Mouse (Mus musculus) layer of hippocampus, postnatal 25 days (tissue): ENCODE results near the gene Casd1. TPM values are rescaled to one million over a fixed set of nuclear protein-coding genes. Genes with fewer than 3 reads are reported as not detected.
"Not testable (repeated sequence)": the region's sequence is repeated elsewhere in the genome, so short reads cannot be mapped to it uniquely, and the experiment has no call there.

Experiments
- DNase-seq, 2 experiments: peaks; one replicate each; pipeline ENCODE4 v3.0.0; 2022; ENCODE audit warnings: mixed read lengths in 2 of 2, low spot score in 1 of 2; ENCODE audit errors: extremely low spot score in 1 of 2
- total RNA-seq, 2 experiments: library from RNA; stranded (reverse); gene quantifications; 2 replicates each; pipeline ENCODE4 v1.2.3; 2021

Casd1 gene
- total RNA-seq, 2 experiments from 2014 or later, result 47.6 to 49.8 TPM

GRCm38 (mm10) chr6:4610216-4610896, 9.7 kb downstream of the Casd1 start:
- DNase-seq, result no peak

GRCm38 (mm10) chr6:4611853-4612252, 11.2 kb downstream of the Casd1 start:
- no peak for DNase-seq

- no peak for DNase-seq
Measured at GRCm38 (mm10) chr6:4612431-4612830, 11.8 kb downstream of the Casd1 start.

GRCm38 (mm10) chr6:4617911-4618310, 17.3 kb downstream of the Casd1 start:
- no peak for DNase-seq

GRCm38 (mm10) chr6:4631464-4631863, 30.8 kb downstream of the Casd1 start:
- no peak for DNase-seq

GRCm38 (mm10) chr6:4633189-4633588, 32.5 kb downstream of the Casd1 start:
- no peak for DNase-seq

GRCm38 (mm10) chr6:4634804-4635203, 34.2 kb downstream of the Casd1 start:
- DNase-seq, result no peak

GRCm38 (mm10) chr6:4642068-4642467, 41.4 kb downstream of the Casd1 start:
- DNase-seq, result no peak

- no peak for DNase-seq
Measured at GRCm38 (mm10) chr6:4647351-4647750, 46.7 kb downstream of the Casd1 start.

- no peak for DNase-seq
Measured at GRCm38 (mm10) chr6:4652596-4653134, 52.0 kb downstream of the Casd1 start.

GRCm38 (mm10) chr6:4653741-4654140, 53.1 kb downstream of the Casd1 start:
- DNase-seq, result not testable (repeated sequence)

GRCm38 (mm10) chr6:4655466-4655865, 54.8 kb downstream of the Casd1 start:
- no peak for DNase-seq

- no peak for DNase-seq
Measured at GRCm38 (mm10) chr6:4655924-4656323, 55.3 kb downstream of the Casd1 start.

- DNase-seq, result no peak
Measured at GRCm38 (mm10) chr6:4658861-4659260, 58.2 kb downstream of the Casd1 start.

- no peak for DNase-seq
Measured at GRCm38 (mm10) chr6:4663516-4663915, 62.9 kb downstream of the Casd1 start.

GRCm38 (mm10) chr6:4664313-4664712, 63.7 kb downstream of the Casd1 start:
- DNase-seq, result no peak

GRCm38 (mm10) chr6:4665154-4665553, 64.5 kb downstream of the Casd1 start:
- no peak for DNase-seq

GRCm38 (mm10) chr6:4677356-4677761, 76.7 kb downstream of the Casd1 start:
- no peak for DNase-seq

GRCm38 (mm10) chr6:4679981-4680380, 79.3 kb downstream of the Casd1 start:
- no peak for DNase-seq

GRCm38 (mm10) chr6:4680576-4680975, 79.9 kb downstream of the Casd1 start:
- DNase-seq, result no peak

GRCm38 (mm10) chr6:4684706-4685340, 84.2 kb downstream of the Casd1 start:
- DNase-seq, result no peak

GRCm38 (mm10) chr6:4690438-4690837, 89.8 kb downstream of the Casd1 start:
- DNase-seq, result no peak
